Mouse (Mus musculus) CH12.LX (cell line): ENCODE data around the gene Opalin. TPM values are rescaled to one million over a fixed set of nuclear protein-coding genes. Genes with fewer than 3 reads are reported as not detected.

ENCODE experiments used
- DNase-seq: peaks from one replicate; pipeline ENCODE4 v3.0.0-alpha.2; 2013; ENCODE audit errors: extremely low read depth
- H3K27ac ChIP-seq: 2 replicates; pipeline ENCODE4 v1.5.1; 2012; ENCODE audit warnings: low read depth, mild to moderate bottlenecking, control low read depth, moderate library complexity; ENCODE audit not compliant: insufficient read depth
- H3K27me3 ChIP-seq: replicated peaks from 2 replicates; pipeline ENCODE3; 2012; ENCODE audit warnings: inconsistent platforms
- H3K36me3 ChIP-seq, 2 experiments: replicated peaks in 1 of 2; 2 replicates each; pipeline versions ENCODE3 to v1.6.1; 2012; ENCODE audit warnings: inconsistent platforms in 1 of 2, low read length in 1 of 2, mild to moderate bottlenecking in 1 of 2, mixed read lengths in 1 of 2, moderate library complexity in 1 of 2; ENCODE audit not compliant: control insufficient read depth in 1 of 2, insufficient read depth in 1 of 2
- H3K4me1 ChIP-seq, 2 experiments: 2 replicates each; pipeline ENCODE4 v1.6.1; 2012; ENCODE audit warnings: inconsistent platforms in 1 of 2, moderate library complexity in 1 of 2; ENCODE audit not compliant: insufficient read depth in 2 of 2, control insufficient read depth in 1 of 2
- H3K4me2 ChIP-seq: 2 replicates; pipeline ENCODE4 v1.6.1; 2012; ENCODE audit warnings: low read depth, mild to moderate bottlenecking, control low read depth; ENCODE audit not compliant: poor library complexity, insufficient read depth, severe bottlenecking
- H3K4me3 ChIP-seq, 3 experiments: fragments of 150-350 bp in 1 of 3; sonication (generic) in 1 of 3; replicated peaks in 1 of 3; 2 replicates each; pipeline versions ENCODE3 to v1.5.1; 2011 to 2012; ENCODE audit warnings: low read depth in 2 of 3, low read length in 2 of 3, mild to moderate bottlenecking in 2 of 3, moderate library complexity in 2 of 3, control low read depth in 1 of 3, improper control_type of control experiment in 1 of 3, inconsistent platforms in 1 of 3, mixed read lengths in 1 of 3; ENCODE audit not compliant: poor library complexity in 1 of 3
- H3K79me2 ChIP-seq: replicated peaks from 2 replicates; pipeline ENCODE4 v1.6.1; 2012; ENCODE audit warnings: mild to moderate bottlenecking, moderate library complexity; ENCODE audit not compliant: control insufficient read depth, poor library complexity, insufficient read depth, severe bottlenecking; ENCODE audit errors: extremely low read depth
- H3K9ac ChIP-seq: 2 replicates; pipeline ENCODE4 v1.6.1; 2012; ENCODE audit warnings: low read depth, mild to moderate bottlenecking, control low read depth, moderate library complexity; ENCODE audit not compliant: insufficient read depth
- H3K9me3 ChIP-seq: replicated peaks from 2 replicates; pipeline ENCODE3; 2012; ENCODE audit warnings: low read length, inconsistent platforms, mixed read lengths
- CHD1 ChIP-seq: IDR thresholded peaks from 2 replicates; pipeline ENCODE4 v1.6.1; 2012; ENCODE audit warnings: low read depth, low read length, improper control_type of control experiment, inconsistent platforms
- CTCF ChIP-seq, 2 experiments: IDR thresholded peaks in 1 of 2; conservative IDR thresholded peaks in 1 of 2; 2 replicates each; pipeline ENCODE4 v1.5.1; 2011 to 2012; ENCODE audit warnings: low read depth in 2 of 2, low read length in 2 of 2, improper control_type of control experiment in 1 of 2, inconsistent platforms in 1 of 2, mild to moderate bottlenecking in 1 of 2, moderate library complexity in 1 of 2
- E2F4 ChIP-seq: IDR thresholded peaks from 2 replicates; pipeline ENCODE4 v1.6.1; 2011; ENCODE audit warnings: low read depth, low read length, improper control_type of control experiment; ENCODE audit not compliant: insufficient replicate concordance
- EP300 ChIP-seq: IDR thresholded peaks from 2 replicates; pipeline ENCODE4 v1.6.1; 2011; ENCODE audit warnings: low read length, improper control_type of control experiment
- IRF4 ChIP-seq: IDR thresholded peaks from 2 replicates; pipeline ENCODE4 v1.6.1; 2014; ENCODE audit warnings: low read depth, mild to moderate bottlenecking, inconsistent platforms, low read length, improper control_type of control experiment
- JUND ChIP-seq: conservative IDR thresholded peaks from 2 replicates; pipeline ENCODE4 v1.6.1; 2011; ENCODE audit warnings: low read depth, low read length, improper control_type of control experiment
- KAT2A ChIP-seq: IDR thresholded peaks from 2 replicates; pipeline ENCODE4 v1.6.1; 2012; ENCODE audit warnings: low read length, improper control_type of control experiment, inconsistent platforms; ENCODE audit not compliant: insufficient replicate concordance
- MAX ChIP-seq: IDR thresholded peaks from 2 replicates; pipeline ENCODE4 v1.6.1; 2011; ENCODE audit warnings: low read length, improper control_type of control experiment
- MEF2A ChIP-seq: IDR thresholded peaks from 2 replicates; pipeline ENCODE4 v1.6.1; 2014; ENCODE audit warnings: low read depth, mild to moderate bottlenecking, inconsistent platforms, low read length, improper control_type of control experiment, borderline replicate concordance
- MXI1 ChIP-seq: IDR thresholded peaks from 2 replicates; pipeline ENCODE4 v1.6.1; 2011; ENCODE audit warnings: mild to moderate bottlenecking, low read depth, low read length, improper control_type of control experiment
- NELFE ChIP-seq: IDR thresholded peaks from 2 replicates; pipeline ENCODE4 v1.6.1; 2011; ENCODE audit warnings: low read depth, low read length, improper control_type of control experiment
- NRF1 ChIP-seq: IDR thresholded peaks from 2 replicates; pipeline ENCODE4 v1.6.1; 2014; ENCODE audit warnings: low read depth, mild to moderate bottlenecking, inconsistent platforms, low read length, improper control_type of control experiment, moderate library complexity
- POLR2AphosphoS2 ChIP-seq: IDR thresholded peaks from 2 replicates; pipeline ENCODE4 v1.6.1; 2011; ENCODE audit warnings: low read depth, low read length, improper control_type of control experiment
- RAD21 ChIP-seq: IDR thresholded peaks from 2 replicates; pipeline ENCODE4 v1.6.1; 2011; ENCODE audit warnings: low read depth, mild to moderate bottlenecking, low read length, improper control_type of control experiment, moderate library complexity
- RCOR1 ChIP-seq: conservative IDR thresholded peaks from 2 replicates; pipeline ENCODE4 v1.6.1; 2012; ENCODE audit warnings: low read depth, mild to moderate bottlenecking, inconsistent platforms, low read length, improper control_type of control experiment
- SMC3 ChIP-seq: IDR thresholded peaks from 2 replicates; pipeline ENCODE4 v1.6.1; 2011; ENCODE audit warnings: low read depth, low read length, improper control_type of control experiment
- TBP ChIP-seq: conservative IDR thresholded peaks from 2 replicates; pipeline ENCODE4 v1.6.1; 2011; ENCODE audit warnings: low read depth, low read length, improper control_type of control experiment
- UBTF ChIP-seq: IDR thresholded peaks from 2 replicates; pipeline ENCODE4 v1.6.1; 2012; ENCODE audit warnings: low read depth, mild to moderate bottlenecking, inconsistent platforms, low read length, improper control_type of control experiment, moderate library complexity
- USF1 ChIP-seq: IDR thresholded peaks from 2 replicates; pipeline ENCODE4 v1.6.1; 2014; ENCODE audit warnings: low read depth, mild to moderate bottlenecking, inconsistent platforms, low read length, improper control_type of control experiment
- USF2 ChIP-seq: conservative IDR thresholded peaks from 2 replicates; pipeline ENCODE4 v1.6.1; 2011; ENCODE audit warnings: low read depth, low read length, improper control_type of control experiment
- ZKSCAN1 ChIP-seq: IDR thresholded peaks from 2 replicates; pipeline ENCODE4 v1.6.1; 2012; ENCODE audit warnings: low read depth, inconsistent platforms, low read length, improper control_type of control experiment, borderline replicate concordance
- dilution Hi-C: fragments of 300-500 bp; cut with MboI; formaldehyde crosslinking; loops from 2 replicates; pipeline ENCODE4 v1.14.3; 2020; ENCODE audit warnings: low sequenced_read_pairs; ENCODE audit not compliant: extremely low pct_unique_long_range_greater_than_20kb, extremely low pct_ligation_motif_present
- in situ Hi-C: fragments of 300-500 bp; cut with MboI; formaldehyde crosslinking; loops from 3 replicates; pipeline ENCODE4 v1.14.3; 2019; ENCODE audit warnings: low sequenced_read_pairs, low pct_ligation_motif_present, low pct_unique_long_range_greater_than_20kb, mixed read lengths
- polyA plus RNA-seq: library from polyadenylated mRNA; unstranded; fragments of >175 nt; gene quantifications from 2 replicates; pipeline ENCODE4 v1.2.1, GENCODE M21; 2012; ENCODE audit warnings: low read depth; ENCODE audit not compliant: insufficient read length
- total RNA-seq, 2 experiments: library from RNA; depleted of rRNA; stranded (reverse); fragments of 300-350 nt in 1 of 2; fragments of >200 nt in 1 of 2; gene quantifications; 2 replicates each; pipeline ENCODE4 v1.2.3; 2012 to 2014

The Opalin gene
- total and polyA plus RNA-seq, 3 experiments, result not detected

DNA sequence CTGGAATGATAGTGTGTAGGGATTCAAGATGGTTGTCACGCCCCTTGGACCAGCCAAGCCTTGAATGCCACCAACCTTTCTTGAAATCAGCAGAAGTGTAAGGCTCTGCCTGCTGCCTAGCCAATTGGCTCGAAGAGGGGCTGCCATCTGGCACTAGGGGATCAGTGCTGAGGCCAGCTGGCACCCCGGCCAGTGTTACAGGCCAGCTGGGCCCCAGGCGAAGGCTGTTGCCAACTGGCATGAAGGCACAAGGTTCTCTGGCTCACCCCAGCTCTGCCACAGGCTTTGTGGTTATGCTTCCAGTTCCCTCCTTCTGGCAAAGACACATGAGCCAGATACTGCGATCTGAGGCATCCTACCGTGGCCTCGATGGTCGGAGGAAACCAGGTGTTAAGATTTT, 24.5 kb upstream of the Opalin start:
- Histone ChIP-seq H3K9ac (no peak overlapping the region), H3K4me1 (peaks cover 3 to 13% of the 10 kb centered on the region in 2 experiments; a peak in 3 of 4 replicates), H3K27me3 (peaks cover 26% of the 10 kb centered on the region), H3K36me3 (no peaks in the 10 kb centered on the region), H3K27ac (no peak overlapping the region), H3K4me3 (no peak overlapping the region), H3K4me2 (no peak overlapping the region), H3K9me3 (no peaks in the 10 kb centered on the region), H3K79me2 (no peaks in the 10 kb centered on the region)
- dilution Hi-C loops, result no loop called here
- no peak for DNase-seq
- in situ Hi-C loops, result no loop called here
- no peak for TF ChIP-seq CTCF (conservative IDR thresholded peaks at IDR 0.05 in 1 of 2, IDR thresholded peaks at IDR 0.05 in 1 of 2; ENCODE audit: low read depth in 2 of 2, low read length in 2 of 2)
- no peak for TF ChIP-seq MAX
- TF ChIP-seq UBTF, result no peak
- no peak for TF ChIP-seq NELFE
- TF ChIP-seq JUND, result no peak
- no peak for TF ChIP-seq RCOR1
- TF ChIP-seq NRF1, result no peak
- no peak for TF ChIP-seq USF2
- TF ChIP-seq IRF4, result no peak
- no peak for TF ChIP-seq E2F4

DNA sequence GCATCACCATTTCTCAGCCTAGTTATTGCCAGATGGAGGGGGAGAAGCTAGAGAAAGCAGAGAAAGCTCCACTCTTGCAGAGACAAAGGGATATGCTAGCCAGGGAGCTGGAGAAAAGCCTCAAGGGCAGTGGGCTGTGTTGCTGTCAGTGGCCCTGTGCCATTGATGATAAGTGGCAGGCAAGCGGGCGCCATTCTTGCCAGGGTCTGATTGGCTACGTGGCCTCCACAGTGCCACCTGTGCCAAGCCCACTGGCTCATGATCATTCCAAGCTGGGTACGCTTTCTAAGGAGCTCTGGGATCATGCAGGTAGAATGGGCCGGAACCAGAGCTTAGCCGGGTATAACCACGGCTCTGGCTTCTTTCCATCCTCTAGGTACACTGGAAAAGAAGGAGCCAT, 23.9 kb upstream of the Opalin start:
- H3K9me3 ChIP-seq, result no peaks in the 10 kb centered on the region
- dilution Hi-C loops (no loop called here), in situ Hi-C loops (no loop called here)
- TF ChIP-seq EP300, result no peak
- no peak for TF ChIP-seq CHD1
- TF ChIP-seq RCOR1, result no peak
- no peak for TF ChIP-seq NRF1
- no peak for TF ChIP-seq RAD21
- no peak for TF ChIP-seq USF2
- no peak for TF ChIP-seq POLR2AphosphoS2
- TF ChIP-seq MEF2A, result no peak
- TF ChIP-seq ZKSCAN1, result no peak
- no peak for TF ChIP-seq SMC3
- TF ChIP-seq MXI1, result no peak
- TF ChIP-seq JUND, result no peak
- TF ChIP-seq KAT2A, result no peak
- TF ChIP-seq IRF4, result no peak
- TF ChIP-seq TBP, result no peak
- TF ChIP-seq USF1, result no peak
- no peak overlapping the region for H3K4me2 ChIP-seq
- H3K9ac ChIP-seq, result no peak overlapping the region
- H3K4me3 ChIP-seq, result no peak overlapping the region
- no peak for DNase-seq
- peaks cover 3 to 13% of the 10 kb centered on the region in 2 experiments; a peak in 3 of 4 replicates for H3K4me1 ChIP-seq
- H3K79me2 ChIP-seq, result no peaks in the 10 kb centered on the region
- H3K27ac ChIP-seq, result no peak overlapping the region
- peaks cover 29% of the 10 kb centered on the region for H3K27me3 ChIP-seq
- H3K36me3 ChIP-seq, result no peaks in the 10 kb centered on the region
